Mouse (Mus musculus) lung, postnatal 0 days (tissue): ENCODE measurements at regions not wholly inside any gene's neighbourhood (a gene's known extent, or its start where the extent isn't known, plus 50 kb on each side); places are given as distances from the start of the nearest gene placed in this dataset.

Experiments
- ATAC-seq: fragments of 200-750 bp; cut with Nextera tagmentation; 2 replicates; pipeline ENCODE4 v1.8.0; 2017; ENCODE audit warnings: moderate library complexity
- DNase-seq: peaks from one replicate; pipeline ENCODE4 v3.0.0-alpha.2; 2016; ENCODE audit warnings: low spot score
- H3K27ac ChIP-seq: fragments of 300-500 bp; sonication (generic); 2 replicates; pipeline ENCODE4 v1.5.1; 2014; ENCODE audit warnings: antibody characterized with exemption, mild to moderate bottlenecking, low read length, mixed read lengths
- H3K27me3 ChIP-seq: fragments of 300-500 bp; sonication (generic); replicated peaks from 2 replicates; pipeline ENCODE4 v1.6.1; 2014; ENCODE audit warnings: low read length, mixed read lengths; ENCODE audit not compliant: insufficient read depth
- H3K36me3 ChIP-seq: fragments of 300-500 bp; sonication (generic); 2 replicates; pipeline ENCODE4 v1.6.1; 2014; ENCODE audit warnings: low read length, mixed read lengths; ENCODE audit not compliant: insufficient read depth
- H3K4me1 ChIP-seq: fragments of 300-500 bp; sonication (generic); 2 replicates; pipeline ENCODE4 v1.6.1; 2014; ENCODE audit warnings: antibody characterized with exemption, low read depth, low read length, mixed read lengths; ENCODE audit not compliant: insufficient read depth
- H3K4me2 ChIP-seq: fragments of 300-500 bp; sonication (generic); replicated peaks from 2 replicates; pipeline ENCODE4 v1.6.1; 2014; ENCODE audit warnings: low read depth, mild to moderate bottlenecking, low read length, moderate library complexity, mixed read lengths
- H3K4me3 ChIP-seq: fragments of 300-500 bp; sonication (generic); 2 replicates; pipeline ENCODE4 v1.5.1; 2014; ENCODE audit warnings: low read depth, low read length
- H3K9ac ChIP-seq: fragments of 300-500 bp; sonication (generic); replicated peaks from 2 replicates; pipeline ENCODE4 v1.6.1; 2014; ENCODE audit warnings: low read depth, mild to moderate bottlenecking
- H3K9me3 ChIP-seq: fragments of 300-500 bp; sonication (generic); 2 replicates; pipeline ENCODE4 v1.6.1; 2016; ENCODE audit warnings: low read length, mixed read lengths
- CTCF ChIP-seq: IDR thresholded peaks from 2 replicates; pipeline ENCODE4 v1.5.1; 2016; ENCODE audit warnings: antibody characterized with exemption, mild to moderate bottlenecking
- EP300 ChIP-seq: IDR thresholded peaks from 2 replicates; pipeline ENCODE4 v1.6.1; 2016; ENCODE audit warnings: antibody characterized with exemption, mild to moderate bottlenecking, control low read depth
- WGBS: fragments of 180-500 bp; shearing (Covaris S2); extraction: QIAGEN DNeasy Blood & Tissue Kit; methylation state at CpG from one replicate; pipeline ENCODE4 v1.1.7; 2014; 5-methylcytosine and 5-hydroxymethylcytosine counted together

DNA sequence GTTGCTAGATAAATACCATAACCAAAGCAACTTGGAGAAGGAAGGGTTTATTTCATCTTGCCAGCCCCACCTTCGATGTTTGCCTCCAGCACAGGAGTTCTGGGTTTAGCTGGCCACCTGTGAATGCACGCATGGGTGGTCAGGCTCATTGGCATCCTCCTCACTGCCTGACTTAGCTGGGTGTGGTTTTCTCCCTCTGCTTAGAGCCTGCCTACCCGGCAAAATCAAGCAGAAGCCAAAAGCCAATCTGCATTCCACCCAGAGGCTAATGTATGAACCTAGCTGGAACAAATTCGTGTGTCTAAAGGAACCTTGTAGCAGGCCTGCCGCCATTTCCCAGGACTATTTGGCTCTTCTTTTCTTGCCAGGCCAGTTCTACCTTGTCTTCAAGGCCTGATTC is 58.7 kb upstream of the Sox13 start:
- H3K27me3 ChIP-seq = no peaks in the 10 kb centered on the region
- no peaks in the 10 kb centered on the region for H3K4me1 ChIP-seq
- H3K27ac ChIP-seq = no peak overlapping the region
- DNase-seq (no peak), ATAC-seq (no peak)
- no peak overlapping the region for H3K4me2 ChIP-seq
- 44% methylated on average over 5 of the region's 5 CpGs for WGBS
- H3K4me3 ChIP-seq = no peak overlapping the region
- no peaks in the 10 kb centered on the region for H3K36me3 ChIP-seq
- H3K9me3 ChIP-seq = no peaks in the 10 kb centered on the region
- TF ChIP-seq CTCF (no peak), EP300 (no peak)
- no peak overlapping the region for H3K9ac ChIP-seq

DNA sequence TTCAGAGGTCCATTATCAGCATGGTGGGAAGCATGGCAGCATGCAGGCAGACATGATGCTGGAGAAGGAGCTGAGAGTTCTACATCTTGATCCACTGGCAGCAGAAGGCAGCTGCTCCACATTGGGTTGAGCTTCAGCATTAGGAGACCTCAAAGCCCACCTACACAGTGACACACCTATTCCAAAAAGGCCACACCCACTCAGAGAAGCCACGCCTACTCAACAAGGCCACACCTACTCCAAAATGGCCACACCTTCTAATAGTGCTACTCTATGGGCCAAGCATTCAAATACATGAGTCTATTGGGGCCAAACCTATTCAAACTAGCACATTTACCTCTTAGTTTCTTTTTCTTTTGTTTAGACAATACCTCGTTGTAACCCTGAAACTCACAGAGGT is 50.4 kb upstream of the Sox13 start:
- Histone ChIP-seq H3K36me3 (no peaks in the 10 kb centered on the region), H3K4me3 (no peak overlapping the region), H3K27ac (no peak overlapping the region), H3K27me3 (no peaks in the 10 kb centered on the region), H3K9me3 (no peaks in the 10 kb centered on the region), H3K4me2 (no peak overlapping the region), H3K9ac (no peak overlapping the region), H3K4me1 (no peaks in the 10 kb centered on the region)
- DNase-seq (no peak), ATAC-seq (no peak)
- TF ChIP-seq CTCF = no peak
- no peak for TF ChIP-seq EP300
- WGBS = 64% methylated on average over 2 of the region's 2 CpGs
